Mouse (Mus musculus) forebrain, embryonic 12.5 days (tissue): Measurements from ENCODE around the gene Pck2. TPM values are rescaled to one million over a fixed set of nuclear protein-coding genes. Genes with fewer than 3 reads are reported as not detected.
A peak's percentile ranks its signal among the peaks of the same experiment; 100 is the strongest.

ENCODE experiments used
- ATAC-seq: fragments of 200-750 bp; cut with Nextera tagmentation; 2 replicates; pipeline ENCODE4 v1.8.0; 2017; ENCODE audit warnings: moderate TSS enrichment; ENCODE audit not compliant: low FRiP score
- H3K27ac ChIP-seq: fragments of 300-500 bp; sonication (generic); 2 replicates; pipeline ENCODE4 v1.5.1; 2016; ENCODE audit warnings: mild to moderate bottlenecking
- H3K27me3 ChIP-seq: fragments of 300-500 bp; sonication (generic); 2 replicates; pipeline ENCODE4 v1.6.1; 2016; ENCODE audit warnings: mild to moderate bottlenecking
- H3K36me3 ChIP-seq: fragments of 300-500 bp; sonication (generic); replicated peaks from 2 replicates; pipeline ENCODE4 v1.6.1; 2016; ENCODE audit warnings: mild to moderate bottlenecking
- H3K4me1 ChIP-seq: fragments of 300-500 bp; sonication (generic); 2 replicates; pipeline ENCODE4 v1.6.1; 2016
- H3K4me2 ChIP-seq: fragments of 300-500 bp; sonication (generic); 2 replicates; pipeline ENCODE4 v1.6.1; 2016; ENCODE audit warnings: mild to moderate bottlenecking, moderate library complexity
- H3K4me3 ChIP-seq: fragments of 300-500 bp; sonication (generic); replicated peaks from 2 replicates; pipeline ENCODE4 v1.5.1; 2016; ENCODE audit warnings: mild to moderate bottlenecking
- H3K9ac ChIP-seq: fragments of 300-500 bp; sonication (generic); 2 replicates; pipeline ENCODE4 v1.6.1; 2016; ENCODE audit warnings: mild to moderate bottlenecking
- H3K9me3 ChIP-seq: fragments of 300-500 bp; sonication (generic); 2 replicates; pipeline ENCODE4 v1.6.1; 2016
- WGBS: fragments of 180-500 bp; shearing (Covaris S2); methylation state at CpG from one replicate; pipeline ENCODE4 v1.1.7; 2016; 5-methylcytosine and 5-hydroxymethylcytosine counted together
- polyA plus RNA-seq: library from polyadenylated mRNA; unstranded; fragments of >200 nt; fragmentation: Nextera tagmentation; extraction: Ambion mirVana; gene quantifications from 2 replicates; pipeline ENCODE4 v1.2.1, GENCODE M21; 2016

Gene Pck2
- polyA plus RNA-seq, 1 experiment from 2014 or later = 19.8 TPM

DNA sequence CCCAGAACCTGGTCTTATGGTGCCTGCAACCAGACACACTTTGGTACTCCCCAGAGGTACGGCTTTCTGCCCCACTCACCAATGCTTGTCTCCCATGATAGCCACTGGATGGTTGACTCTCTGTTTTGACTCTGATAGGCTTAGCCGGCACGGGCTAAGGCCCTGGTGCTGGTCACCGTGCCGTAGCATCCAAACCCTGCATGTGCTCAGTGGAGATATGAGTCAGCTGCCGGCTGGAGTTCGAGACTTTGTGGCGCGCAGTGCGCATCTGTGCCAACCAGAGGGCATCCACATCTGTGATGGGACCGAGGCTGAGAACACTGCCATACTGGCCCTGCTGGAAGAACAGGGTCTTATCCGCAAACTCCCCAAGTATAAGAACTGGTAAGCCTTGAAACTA, 2.2 kb downstream of the Pck2 start:
- Histone ChIP-seq H3K4me2 (no peak overlapping the region), H3K9me3 (no peaks in the 10 kb centered on the region), H3K27ac (no peak overlapping the region), H3K4me3 (no peak overlapping the region), H3K36me3 (peaks cover 19% of the 10 kb centered on the region), H3K9ac (no peak overlapping the region), H3K4me1 (peaks cover 19% of the 10 kb centered on the region), H3K27me3 (0 out of 2 replicates have a peak, but pooled peaks cover 3% of the 10 kb centered on the region)
- WGBS = 97% methylated on average over 12 of the region's 12 CpGs
- no peak for ATAC-seq

DNA sequence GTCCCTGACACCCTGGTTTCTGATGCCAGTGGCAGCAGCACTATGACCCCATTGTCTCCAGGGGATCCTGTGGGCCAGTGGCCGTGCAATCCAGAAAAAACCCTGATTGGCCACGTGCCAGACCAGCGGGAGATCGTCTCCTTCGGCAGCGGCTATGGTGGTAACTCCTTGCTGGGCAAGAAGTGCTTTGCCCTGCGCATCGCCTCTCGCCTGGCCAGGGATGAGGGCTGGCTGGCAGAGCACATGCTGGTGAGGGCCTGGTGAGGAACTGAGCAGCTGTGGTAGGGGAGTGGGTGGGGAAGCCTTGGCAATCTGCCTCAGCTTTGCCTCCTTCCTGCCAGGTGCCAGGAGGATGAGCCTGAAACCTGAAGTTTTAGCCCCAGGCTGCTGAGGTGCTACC, 4.3 kb downstream of the Pck2 start:
- Histone ChIP-seq H3K4me3 (no peak overlapping the region), H3K4me2 (no peak overlapping the region), H3K9ac (peak overlapping the region; percentile 38; the same call in 1 of the 2 replicates), H3K36me3 (peaks cover 38% of the 10 kb centered on the region), H3K4me1 (peaks cover 19% of the 10 kb centered on the region), H3K9me3 (no peaks in the 10 kb centered on the region), H3K27me3 (no peaks in the 10 kb centered on the region), H3K27ac (0 out of 2 replicates have a peak overlapping the region, but pooled peaks have one; percentile 19)
- no peak for ATAC-seq
- 85% methylated on average over 9 of the region's 9 CpGs for WGBS

DNA sequence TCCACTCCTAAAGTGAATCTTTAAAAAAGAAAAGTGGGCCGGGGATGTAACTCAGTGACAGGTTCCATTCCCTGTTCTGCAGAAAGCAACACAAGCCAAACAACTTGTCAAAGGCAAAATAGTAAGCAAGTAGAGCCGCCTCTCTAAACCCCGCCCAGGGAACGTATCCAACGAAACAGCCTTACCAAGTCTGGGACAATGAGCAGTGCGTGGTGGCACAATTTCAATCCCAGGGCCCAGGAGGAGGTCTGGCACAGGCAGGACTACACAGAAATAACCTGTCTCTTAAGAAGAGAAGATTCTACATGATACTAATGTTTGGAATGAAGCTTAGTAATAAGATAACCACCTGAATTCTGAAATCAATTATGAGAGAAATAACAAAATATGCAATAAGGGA, 10.1 kb downstream of the Pck2 start:
- 88% methylated on average over 6 of the region's 6 CpGs for WGBS
- Histone ChIP-seq H3K9me3 (no peaks in the 10 kb centered on the region), H3K9ac (no peak overlapping the region), H3K27ac (no peak overlapping the region), H3K4me1 (no peaks in the 10 kb centered on the region), H3K27me3 (no peaks in the 10 kb centered on the region), H3K4me2 (no peak overlapping the region), H3K36me3 (peaks cover 26% of the 10 kb centered on the region), H3K4me3 (no peak overlapping the region)
- ATAC-seq = no peak

DNA sequence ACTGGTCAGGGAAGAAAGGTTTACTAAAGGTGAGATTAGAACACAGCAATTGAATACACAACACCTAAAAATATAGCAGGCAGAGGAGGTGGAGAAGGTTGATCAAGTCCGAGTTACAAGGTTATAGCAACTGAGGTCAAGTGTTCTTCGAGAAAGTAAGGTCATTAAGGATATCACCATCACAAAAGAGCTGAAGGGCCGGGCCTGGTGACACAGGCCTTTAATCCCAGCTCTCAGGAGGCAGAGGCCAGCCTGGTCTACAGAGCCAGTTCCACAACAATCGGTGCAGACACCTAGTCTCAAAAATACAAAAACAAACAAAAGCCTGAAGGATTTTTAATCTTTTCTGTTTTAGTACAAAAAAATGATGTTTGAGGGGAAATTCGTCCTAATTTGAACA, 11.3 kb downstream of the Pck2 start:
- Histone ChIP-seq H3K27me3 (no peaks in the 10 kb centered on the region), H3K9ac (no peak overlapping the region), H3K4me2 (no peak overlapping the region), H3K4me3 (no peak overlapping the region), H3K27ac (no peak overlapping the region), H3K9me3 (no peaks in the 10 kb centered on the region), H3K4me1 (no peaks in the 10 kb centered on the region), H3K36me3 (peaks cover 22% of the 10 kb centered on the region)
- ATAC-seq = no peak
- 71% methylated on average over 5 of the region's 5 CpGs for WGBS

DNA sequence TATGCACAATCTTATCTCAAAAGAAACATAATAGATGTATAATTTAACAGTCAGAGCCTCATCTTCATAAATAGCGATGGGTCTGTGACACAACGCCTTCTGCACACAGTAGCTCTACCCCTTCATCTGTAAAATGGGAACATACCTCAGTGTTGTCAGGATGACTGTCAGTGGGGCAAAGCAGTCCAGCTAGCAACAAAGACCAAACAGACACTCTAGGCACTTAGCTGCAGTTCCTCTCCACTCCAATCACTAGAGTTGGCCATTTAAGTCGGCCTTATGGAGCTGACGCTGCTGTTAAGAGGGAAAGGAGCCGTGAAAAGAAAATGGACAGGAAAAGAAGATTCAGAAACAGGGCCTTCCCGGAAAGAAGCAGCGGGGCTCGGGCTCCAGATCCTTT, 11.7 kb downstream of the Pck2 start:
- peaks cover 20% of the 10 kb centered on the region for H3K36me3 ChIP-seq
- H3K4me3 ChIP-seq = no peak overlapping the region
- 94% methylated on average over 8 of the region's 8 CpGs for WGBS
- peaks cover under 1% of the 10 kb centered on the region; the same call in 1 of the 2 replicates for H3K4me1 ChIP-seq
- ATAC-seq = no peak
- H3K9me3 ChIP-seq = no peaks in the 10 kb centered on the region
- no peaks in the 10 kb centered on the region for H3K27me3 ChIP-seq
- H3K4me2 ChIP-seq = no peak overlapping the region
- no peak overlapping the region for H3K9ac ChIP-seq
- no peak overlapping the region for H3K27ac ChIP-seq

DNA sequence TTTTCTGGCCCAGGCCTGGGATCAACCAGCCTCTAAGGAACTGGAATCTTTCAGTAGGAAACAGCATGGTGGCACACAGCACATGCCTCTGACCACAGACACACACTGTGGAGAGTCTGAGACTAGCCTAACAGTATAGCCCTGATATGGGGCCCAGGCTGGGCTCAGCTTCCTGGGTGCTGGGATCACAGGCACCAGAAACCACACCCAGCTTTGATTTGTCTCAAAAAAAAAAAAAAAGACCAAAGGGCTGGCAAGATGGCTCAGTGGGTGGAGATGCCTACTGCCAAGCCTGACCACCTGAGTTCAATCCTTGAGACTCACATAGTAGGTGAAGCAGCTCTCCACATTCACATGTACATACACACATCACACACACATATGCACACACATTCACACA, 14.6 kb downstream of the Pck2 start:
- Histone ChIP-seq H3K4me1 (peaks cover 5% of the 10 kb centered on the region; the same call in 1 of the 2 replicates), H3K27ac (no peak overlapping the region), H3K9ac (no peak overlapping the region), H3K36me3 (no peaks in the 10 kb centered on the region), H3K4me2 (no peak overlapping the region), H3K27me3 (no peaks in the 10 kb centered on the region), H3K4me3 (no peak overlapping the region), H3K9me3 (no peaks in the 10 kb centered on the region)
- no peak for ATAC-seq

DNA sequence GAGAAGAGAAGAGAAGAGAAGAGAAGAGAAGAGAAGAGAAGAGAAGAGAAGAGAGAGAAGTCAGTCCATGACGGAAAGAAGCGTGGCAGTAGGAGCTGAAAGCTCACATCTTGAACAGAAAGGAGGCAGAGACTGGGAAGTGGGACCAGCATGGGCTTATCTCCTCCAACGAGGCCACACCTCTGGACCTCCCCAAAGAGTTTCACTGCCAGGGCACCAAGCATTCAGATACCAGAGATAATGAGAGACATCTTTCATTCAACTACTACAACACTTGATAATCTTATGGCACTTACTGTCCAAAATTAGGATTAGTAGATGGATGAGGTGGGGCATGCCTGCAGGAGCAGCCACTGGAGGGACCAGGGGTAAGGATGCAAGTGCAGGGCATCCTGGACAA, 15.7 kb downstream of the Pck2 start:
- no peak overlapping the region for H3K4me3 ChIP-seq
- no peaks in the 10 kb centered on the region for H3K27me3 ChIP-seq
- peaks cover 5% of the 10 kb centered on the region; the same call in 1 of the 2 replicates for H3K4me1 ChIP-seq
- no peak overlapping the region for H3K27ac ChIP-seq
- H3K9ac ChIP-seq = no peak overlapping the region
- ATAC-seq = no peak
- H3K4me2 ChIP-seq = no peak overlapping the region
- H3K36me3 ChIP-seq = no peaks in the 10 kb centered on the region
- H3K9me3 ChIP-seq = no peaks in the 10 kb centered on the region
- WGBS = 75% methylated on average over 3 of the region's 3 CpGs

DNA sequence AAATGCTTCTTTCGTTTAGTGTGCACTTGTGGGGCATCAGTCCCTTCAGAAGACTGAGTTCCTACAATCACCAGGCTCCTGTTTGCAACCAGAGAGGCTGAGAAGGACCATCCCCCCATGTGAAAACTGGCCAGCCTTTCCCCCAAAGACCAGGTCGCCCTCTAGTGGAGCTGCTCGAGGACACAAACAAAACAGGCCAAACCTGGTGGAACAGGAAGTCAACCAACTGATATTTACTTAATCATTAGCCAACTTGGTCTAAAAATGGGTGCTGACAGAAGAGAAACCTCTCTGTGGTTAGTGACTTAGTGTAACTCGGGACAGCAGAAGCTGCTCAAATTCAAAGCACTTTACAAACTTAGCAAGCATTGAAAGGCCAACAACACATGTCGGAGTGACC, 16.9 kb downstream of the Pck2 start:
- Histone ChIP-seq H3K4me1 (peaks cover 16% of the 10 kb centered on the region), H3K27me3 (no peaks in the 10 kb centered on the region), H3K9me3 (no peaks in the 10 kb centered on the region), H3K9ac (no peak overlapping the region), H3K27ac (no peak overlapping the region), H3K36me3 (no peaks in the 10 kb centered on the region), H3K4me2 (no peak overlapping the region), H3K4me3 (no peak overlapping the region)
- 30% methylated on average over 5 of the region's 5 CpGs for WGBS
- ATAC-seq = no peak

DNA sequence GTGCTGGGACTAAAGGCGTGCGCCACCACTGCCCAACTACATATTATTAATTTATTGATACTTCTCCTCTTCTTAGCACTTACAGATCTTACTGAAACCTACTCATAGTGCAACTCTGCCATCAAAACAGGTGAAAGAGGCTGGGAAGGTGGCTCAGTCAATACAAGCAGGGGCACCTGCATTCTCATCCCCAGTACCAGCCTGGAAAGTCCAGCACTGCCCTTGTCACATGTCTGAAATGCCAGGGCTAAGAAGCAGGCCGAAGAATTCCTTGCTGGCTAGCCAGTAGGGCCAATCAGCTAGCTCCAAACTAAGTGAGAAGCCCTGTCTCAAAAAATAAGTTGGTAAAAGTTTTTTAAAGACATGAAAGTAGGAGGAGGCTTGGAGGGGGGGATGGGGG, 17.5 kb downstream of the Pck2 start:
- H3K27ac ChIP-seq = no peak overlapping the region
- WGBS = 87% methylated on average over 3 of the region's 3 CpGs
- no peaks in the 10 kb centered on the region for H3K27me3 ChIP-seq
- no peak overlapping the region for H3K9ac ChIP-seq
- no peak for ATAC-seq
- peaks cover 18% of the 10 kb centered on the region for H3K4me1 ChIP-seq
- no peaks in the 10 kb centered on the region for H3K9me3 ChIP-seq
- H3K4me2 ChIP-seq = no peak overlapping the region
- H3K4me3 ChIP-seq = no peak overlapping the region
- H3K36me3 ChIP-seq = no peaks in the 10 kb centered on the region

DNA sequence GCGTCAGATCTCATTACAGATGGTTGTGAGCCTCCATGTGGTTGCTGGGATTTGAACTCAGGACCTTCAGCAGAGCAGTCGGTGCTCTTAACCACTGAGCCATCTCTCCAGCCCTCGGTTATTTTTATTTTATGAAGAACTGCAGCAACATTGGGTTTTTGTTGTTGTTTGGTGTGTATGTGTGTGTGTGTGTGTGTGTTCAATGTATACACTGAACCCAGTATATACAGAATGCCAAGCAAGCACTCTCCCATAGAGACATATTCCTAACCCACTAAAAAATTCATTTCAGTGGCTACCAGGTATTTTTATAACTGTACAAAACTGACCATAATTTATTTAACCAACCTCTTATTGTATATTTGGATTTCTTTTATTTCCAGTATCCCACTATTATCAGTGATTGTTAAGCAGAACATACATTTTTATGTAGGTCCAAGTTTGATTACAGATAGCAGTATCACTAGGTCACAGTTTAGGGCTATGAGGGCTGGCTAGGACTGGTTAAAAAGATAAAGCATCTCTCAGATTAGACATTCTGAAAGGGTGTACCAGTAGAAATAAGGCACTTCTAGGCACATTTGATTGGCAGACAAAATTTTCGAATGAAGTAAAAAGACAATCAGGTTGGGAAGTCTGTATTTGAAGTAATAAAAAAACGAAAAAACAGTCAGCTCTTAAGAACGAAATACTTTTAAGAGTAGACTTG, 18.8 kb downstream of the Pck2 start:
- peak overlapping the region; percentile 71; the same call in 1 of the 2 replicates for H3K9ac ChIP-seq
- ATAC-seq = no peak
- peaks cover 6% of the 10 kb centered on the region for H3K36me3 ChIP-seq
- peak overlapping the region; percentile 69 for H3K4me3 ChIP-seq
- H3K4me1 ChIP-seq = peaks cover 18% of the 10 kb centered on the region
- H3K4me2 ChIP-seq = peak overlapping the region; percentile 81
- no peaks in the 10 kb centered on the region for H3K27me3 ChIP-seq
- no peaks in the 10 kb centered on the region for H3K9me3 ChIP-seq
- WGBS = 56% methylated on average over 6 of the region's 6 CpGs
- no peak overlapping the region for H3K27ac ChIP-seq

DNA sequence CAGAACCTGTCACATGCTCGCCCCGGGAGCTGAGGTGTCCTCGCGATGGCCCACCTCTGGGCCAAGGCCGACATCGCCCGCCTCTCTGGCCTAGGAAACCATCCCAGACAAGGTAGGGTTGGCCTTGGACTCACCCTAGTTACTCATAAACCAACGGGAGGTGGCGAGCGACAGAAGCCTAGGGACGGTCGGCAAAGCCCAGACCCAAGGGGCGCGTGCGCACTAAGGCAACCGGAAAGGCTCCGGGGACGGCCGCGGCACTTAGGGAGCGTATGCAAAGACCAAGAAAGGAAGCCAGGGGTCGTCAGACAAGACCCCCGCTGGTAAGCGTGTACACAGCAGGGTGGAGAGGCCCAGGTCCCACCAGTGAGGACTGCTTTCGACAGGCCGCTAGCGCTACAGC, 19.7 kb downstream of the Pck2 start, which contains the start of gene Dcaf11:
Dcaf11 (plus strand) TSS at position 208 of the 403 bp plus-strand sequence.
- peak; percentile 84 for ATAC-seq
- Histone ChIP-seq H3K27me3 (no peaks in the 10 kb centered on the region), H3K4me3 (peak within 1 kb of the TSS; percentile 69), H3K9me3 (no peaks in the 10 kb centered on the region), H3K4me2 (peak within 1 kb of the TSS; percentile 81), H3K36me3 (peaks cover 15% of the 10 kb centered on the region), H3K9ac (peak within 1 kb of the TSS; percentile 71), H3K27ac (peak within 1 kb of the TSS; percentile 98), H3K4me1 (peaks cover 18% of the 10 kb centered on the region)
- under 1% methylated on average over 27 of the region's 27 CpGs for WGBS

DNA sequence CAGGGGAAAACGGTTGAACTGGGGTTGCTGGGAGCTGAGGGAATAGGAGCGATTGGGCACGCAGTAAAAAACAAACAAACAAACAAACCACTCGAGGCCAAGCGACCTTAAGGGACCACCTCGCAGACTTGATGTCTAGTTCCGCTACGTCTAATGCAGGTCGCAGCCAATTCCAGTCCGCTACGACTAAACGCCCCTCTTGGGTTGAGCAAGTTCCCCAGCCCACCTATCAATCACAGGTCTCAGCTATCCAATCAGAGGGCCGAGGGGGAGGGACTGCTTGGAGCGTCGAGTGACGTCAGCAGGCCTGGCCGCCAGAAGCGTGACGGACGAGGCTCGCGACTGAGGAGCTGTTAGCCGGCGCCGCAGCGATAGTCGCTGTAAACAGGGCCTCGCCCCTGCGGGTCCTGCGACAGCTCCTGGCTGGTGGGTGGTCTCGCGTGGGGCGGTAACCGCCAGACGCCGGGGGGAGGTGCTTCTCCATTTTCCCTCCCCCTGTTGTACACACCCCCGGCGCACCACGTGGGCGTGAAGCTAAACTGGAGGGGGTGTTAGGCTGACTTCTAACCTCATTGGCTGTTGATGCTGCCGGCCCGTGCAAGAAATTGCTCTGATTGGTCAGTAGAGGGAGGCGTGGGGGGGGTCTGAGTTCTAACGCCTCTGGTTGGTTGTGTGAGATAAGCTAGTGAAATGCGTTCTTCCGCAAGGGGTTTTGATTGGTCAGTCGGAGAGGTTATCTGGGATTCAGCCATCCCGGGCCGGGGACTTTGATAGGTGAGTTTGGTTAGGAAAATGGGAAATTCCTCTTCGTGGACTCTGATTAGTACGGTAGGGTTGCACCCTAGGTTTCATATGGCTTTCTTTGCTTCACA, 20.4 kb downstream of the Pck2 start, which contains the start of gene A730061H03Rik:
A730061H03Rik (minus strand) TSS at position 205 of the 872 bp plus-strand sequence.
- Histone ChIP-seq H3K27ac (peak within 1 kb of the TSS; percentile 98), H3K4me3 (peak within 1 kb of the TSS; percentile 69), H3K4me1 (peaks cover 18% of the 10 kb centered on the region), H3K27me3 (no peaks in the 10 kb centered on the region), H3K4me2 (peak within 1 kb of the TSS; percentile 81), H3K9ac (peak within 1 kb of the TSS; percentile 71), H3K36me3 (peaks cover 21% of the 10 kb centered on the region), H3K9me3 (no peaks in the 10 kb centered on the region)
- under 1% methylated on average over 51 of the region's 51 CpGs for WGBS
- ATAC-seq = peak; percentile 97
